Mouse (Mus musculus) brain, embryonic 14.5 days (tissue): Measurements from ENCODE around the gene Hif1an.
A peak's percentile ranks its signal among the peaks of the same experiment; 100 is the strongest.

Source experiments
- CTCF ChIP-seq: fragments of 200-500 bp; IDR thresholded peaks from 2 replicates; pipeline ENCODE4 v1.5.1; 2012; ENCODE audit warnings: inconsistent platforms, mild to moderate bottlenecking, moderate library complexity, borderline replicate concordance; ENCODE audit not compliant: insufficient read depth, insufficient read length; ENCODE audit errors: extremely low read depth
- POLR2A ChIP-seq: fragments of 200-500 bp; IDR thresholded peaks from 2 replicates; pipeline ENCODE4 v1.6.1; 2012; ENCODE audit warnings: mild to moderate bottlenecking, inconsistent platforms, borderline replicate concordance; ENCODE audit not compliant: poor library complexity, insufficient read depth, insufficient read length, severe bottlenecking; ENCODE audit errors: extremely low read depth

DNA sequence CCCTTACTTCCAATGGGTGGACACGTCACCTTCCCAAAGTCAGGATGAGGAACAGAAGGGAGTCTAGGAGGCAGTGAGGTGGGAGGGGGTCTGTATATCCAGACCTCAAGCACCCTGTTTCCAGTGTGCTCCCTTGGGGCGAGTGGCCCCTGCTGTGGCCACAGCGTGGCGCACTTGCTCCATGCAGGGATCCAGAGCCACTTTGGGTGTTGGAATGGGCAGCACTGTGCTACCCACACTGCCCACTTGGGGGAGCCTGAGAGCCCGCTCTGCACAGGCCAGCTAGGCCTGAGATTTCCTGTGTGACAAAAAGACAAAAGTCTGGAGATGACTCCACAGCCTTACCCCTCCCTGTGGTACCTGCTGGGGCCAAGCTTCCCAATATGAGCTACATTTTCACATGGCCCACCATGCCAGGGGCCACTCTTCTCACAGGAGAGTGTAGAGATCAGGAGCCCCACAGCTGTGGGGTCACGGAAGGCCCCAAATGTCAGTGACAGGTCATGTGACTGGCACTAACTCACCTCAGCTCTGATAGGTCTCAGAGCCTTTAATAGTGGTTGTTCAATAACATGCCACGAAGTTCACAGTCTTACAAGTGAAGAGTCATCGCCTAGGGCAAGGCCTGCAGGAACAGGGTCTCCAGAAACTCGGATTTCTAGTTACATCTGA is 20.1 kb downstream of the Hif1an start:
- TF ChIP-seq CTCF (peak; percentile 100), POLR2A (no peak)
